Mouse (Mus musculus) brain, embryonic 14.5 days (tissue): ENCODE measurements around the gene Plcb1.

Experiments
- CTCF ChIP-seq: fragments of 200-500 bp; IDR thresholded peaks from 2 replicates; pipeline ENCODE4 v1.5.1; 2012; ENCODE audit warnings: inconsistent platforms, mild to moderate bottlenecking, moderate library complexity, borderline replicate concordance; ENCODE audit not compliant: insufficient read depth, insufficient read length; ENCODE audit errors: extremely low read depth
- POLR2A ChIP-seq: fragments of 200-500 bp; IDR thresholded peaks from 2 replicates; pipeline ENCODE4 v1.6.1; 2012; ENCODE audit warnings: mild to moderate bottlenecking, inconsistent platforms, borderline replicate concordance; ENCODE audit not compliant: poor library complexity, insufficient read depth, insufficient read length, severe bottlenecking; ENCODE audit errors: extremely low read depth

- TF ChIP-seq CTCF (no peak), POLR2A (no peak)
Measured at GRCm38 (mm10) chr2:135018708-135019107, 232.8 kb downstream of the Plcb1 start.
